Mouse (Mus musculus) lung, postnatal 0 days (tissue): Measurements from ENCODE around the gene Usp29.

Experiments used
- CTCF ChIP-seq: IDR thresholded peaks from 2 replicates; pipeline ENCODE4 v1.5.1; 2016; ENCODE audit warnings: antibody characterized with exemption, mild to moderate bottlenecking
- EP300 ChIP-seq: IDR thresholded peaks from 2 replicates; pipeline ENCODE4 v1.6.1; 2016; ENCODE audit warnings: antibody characterized with exemption, mild to moderate bottlenecking, control low read depth

DNA sequence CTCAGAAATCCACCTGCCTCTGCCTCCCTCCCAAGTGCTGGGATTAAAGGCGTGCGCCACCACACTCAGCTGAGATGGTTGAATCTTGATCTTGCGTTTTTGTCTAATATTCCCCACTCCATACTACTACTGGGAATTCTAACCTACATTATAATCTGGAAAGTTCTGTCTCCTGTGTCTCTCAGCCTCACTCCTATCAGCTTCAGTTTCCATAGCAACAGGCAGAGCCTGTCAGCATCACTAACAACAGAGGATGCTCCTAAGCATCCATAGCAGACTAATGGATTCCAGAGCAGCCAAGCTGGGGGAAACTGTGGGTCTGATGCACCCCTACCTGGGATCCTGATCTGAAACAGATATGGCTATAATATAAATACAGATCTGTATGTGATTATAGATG lies 193.1 kb downstream of the Usp29 start:
- TF ChIP-seq CTCF, result no peak
- no peak for TF ChIP-seq EP300
